Mouse (Mus musculus) cerebellum, postnatal 4 days (tissue): ENCODE results near the gene Pdgfb.

Source experiments
- DNase-seq, 2 experiments: peaks; one replicate each; pipeline ENCODE4 v3.0.0; 2022; ENCODE audit warnings: low spot score in 2 of 2, mixed read lengths in 1 of 2

The Pdgfb gene

GRCm38 (mm10) chr15:80009421-80010181, 5.2 kb downstream of the Pdgfb start:
- no peak for DNase-seq

GRCm38 (mm10) chr15:80008461-80008860, 6.3 kb downstream of the Pdgfb start:
- DNase-seq, result no peak

- no peak for DNase-seq
Measured at GRCm38 (mm10) chr15:80006156-80006555, 8.6 kb downstream of the Pdgfb start.

GRCm38 (mm10) chr15:80005436-80005835, 9.3 kb downstream of the Pdgfb start:
- no peak for DNase-seq

- no peak for DNase-seq
Measured at GRCm38 (mm10) chr15:80004644-80005340, 10.0 kb downstream of the Pdgfb start.

- DNase-seq, result no peak
Measured at GRCm38 (mm10) chr15:80003581-80003980, 11.2 kb downstream of the Pdgfb start.

- no peak for DNase-seq
Measured at GRCm38 (mm10) chr15:80001601-80002000, 13.2 kb downstream of the Pdgfb start.

- DNase-seq, result no peak
Measured at GRCm38 (mm10) chr15:80000694-80001093, 14.1 kb downstream of the Pdgfb start.

- DNase-seq, result no peak
Measured at GRCm38 (mm10) chr15:79997988-79998387, 16.8 kb downstream of the Pdgfb start.

- DNase-seq, result no peak
Measured at GRCm38 (mm10) chr15:79996781-79997180, 18.0 kb downstream of the Pdgfb start.

GRCm38 (mm10) chr15:79995552-79995951, 19.2 kb downstream of the Pdgfb start:
- DNase-seq, result no peak

- no peak for DNase-seq
Measured at GRCm38 (mm10) chr15:79994566-79994965, 20.2 kb downstream of the Pdgfb start.

- DNase-seq, result no peak
Measured at GRCm38 (mm10) chr15:79986182-79986581, 28.6 kb downstream of the Pdgfb start.

GRCm38 (mm10) chr15:79985471-79985870, 29.3 kb downstream of the Pdgfb start:
- DNase-seq, result no peak

- DNase-seq, result no peak
Measured at GRCm38 (mm10) chr15:79984152-79984551, 30.6 kb downstream of the Pdgfb start.

- DNase-seq, result no peak
Measured at GRCm38 (mm10) chr15:79980716-79981115, 34.1 kb downstream of the Pdgfb start.

- no peak for DNase-seq
Measured at GRCm38 (mm10) chr15:79972186-79972585, 42.6 kb downstream of the Pdgfb start.

- DNase-seq, result no peak
Measured at GRCm38 (mm10) chr15:79970940-79971339, 43.8 kb downstream of the Pdgfb start, which contains the start of gene Cbx7. Gene Cbx7, minus strand, starts transcription at chr15:79971119.

- no peak for DNase-seq
Measured at GRCm38 (mm10) chr15:79970491-79970890, 44.3 kb downstream of the Pdgfb start.

- no peak for DNase-seq
Measured at GRCm38 (mm10) chr15:79967346-79967745, 47.4 kb downstream of the Pdgfb start.

GRCm38 (mm10) chr15:79964376-79964775, 50.4 kb downstream of the Pdgfb start:
- DNase-seq, result no peak

- no peak for DNase-seq
Measured at GRCm38 (mm10) chr15:79962661-79963060, 52.1 kb downstream of the Pdgfb start.

GRCm38 (mm10) chr15:79961366-79961921, 53.3 kb downstream of the Pdgfb start:
- no peak for DNase-seq
